Mouse (Mus musculus) neural tube, postnatal 0 days (tissue): ENCODE data around the gene Gm8653. TPM values are rescaled to one million over a fixed set of nuclear protein-coding genes. Genes with fewer than 3 reads are reported as not detected.

Source experiments
- polyA plus RNA-seq: library from polyadenylated mRNA; unstranded; fragments of >200 nt; fragmentation: Nextera tagmentation; extraction: Ambion mirVana; gene quantifications from 2 replicates; pipeline ENCODE4 v1.2.1, GENCODE M21; 2015

Gm8653 gene
- polyA plus RNA-seq, result not detected in 2 replicates

GRCm38 (mm10) chr7:22201164-22201563, at the start of gene Gm8653:
TSS of gene Gm8653 (minus strand) at chr7:22201264.

DNA sequence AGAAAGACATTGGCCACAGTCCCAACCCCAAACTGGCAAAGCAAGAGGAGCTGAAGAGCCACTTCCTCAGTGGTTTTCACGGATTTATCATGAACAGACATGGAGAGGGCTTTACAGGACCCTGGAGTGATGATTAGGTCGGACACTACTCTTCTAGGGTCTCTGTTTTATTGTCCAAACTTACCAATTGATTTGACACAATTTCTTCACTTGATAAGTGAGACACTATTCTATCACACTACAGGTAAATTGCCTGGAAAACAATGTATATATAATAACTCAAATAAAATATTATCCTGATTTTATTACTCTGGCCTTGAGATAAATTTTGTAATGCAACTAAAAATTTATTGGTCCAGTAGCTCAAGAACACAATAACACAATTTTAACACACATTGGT, 28.3 kb upstream of the Gm8653 start, which contains the start of gene Gm8453:
Gm8453 (minus strand) TSS at position 101 of the 400 bp plus-strand sequence.

DNA sequence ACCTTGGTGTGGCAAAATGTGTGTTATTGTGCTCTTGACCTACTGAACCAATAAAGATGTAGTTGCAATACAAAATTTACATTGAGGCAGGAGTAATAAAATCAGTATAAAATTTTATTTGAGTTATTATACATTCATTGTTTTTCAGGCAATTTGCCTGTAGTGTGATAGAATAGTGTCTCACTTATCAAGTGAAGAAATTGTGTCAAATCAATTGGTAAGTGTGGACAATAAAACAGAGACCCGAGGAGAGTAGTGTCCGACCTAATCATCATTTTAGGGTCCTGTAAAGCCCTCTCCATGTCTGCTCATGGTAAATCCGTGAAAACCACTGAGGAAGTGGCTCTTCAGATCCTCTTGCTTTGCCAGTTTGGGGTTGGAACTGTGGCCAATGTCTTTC, 12.0 kb downstream of the Gm8653 start, which contains the start of gene Vmn1r143:
Vmn1r143 (plus strand) TSS at position 301 of the 400 bp plus-strand sequence.

GRCm38 (mm10) chr7:22163935-22164334, 37.1 kb downstream of the Gm8653 start, which contains the start of gene Vmn1r142:
TSS of gene Vmn1r142 (minus strand) at chr7:22164035.

Other genes with a start within 250 kb of the Gm8653 start
- gene Vmn1r137, start 206.7 kb downstream of the Gm8653 start, polyA plus RNA-seq, result not detected in 2 replicates
- gene Vmn1r138, start 172.4 kb downstream of the Gm8653 start, polyA plus RNA-seq, result not detected in 2 replicates
- not detected in 2 replicates for gene Gm6176, start 145.0 kb downstream of the Gm8653 start, polyA plus RNA-seq
- not detected in 2 replicates for gene Vmn1r139, start 132.2 kb downstream of the Gm8653 start, polyA plus RNA-seq
- not detected in 2 replicates for gene Gm16451, start 83.0 kb downstream of the Gm8653 start, polyA plus RNA-seq
- gene Gm10666, start 66.5 kb downstream of the Gm8653 start, polyA plus RNA-seq, result not detected in 2 replicates
- gene Vmn1r142, start 37.2 kb downstream of the Gm8653 start, polyA plus RNA-seq, result not detected in 2 replicates
- not detected in 2 replicates for gene Vmn1r143, start 11.9 kb downstream of the Gm8653 start, polyA plus RNA-seq
- not detected in 2 replicates for gene Gm8453, start 28.2 kb upstream of the Gm8653 start, polyA plus RNA-seq
- not detected in 2 replicates for gene Gm4187, start 128.5 kb upstream of the Gm8653 start, polyA plus RNA-seq
- not detected in 2 replicates for gene Gm8660, start 169.8 kb upstream of the Gm8653 start, polyA plus RNA-seq
- not detected in 2 replicates for gene Vmn1r148, start 212.3 kb upstream of the Gm8653 start, polyA plus RNA-seq
- gene Vmn1r149, start 237.0 kb upstream of the Gm8653 start, polyA plus RNA-seq, result not detected in 2 replicates